Mouse (Mus musculus): ENCODE results near the gene Trim24. TPM values are rescaled to one million over a fixed set of nuclear protein-coding genes. Genes with fewer than 3 reads are reported as not detected.
"Not testable (repeated sequence)": the region's sequence is repeated elsewhere in the genome, so short reads cannot be mapped to it uniquely, and the experiment has no call there.

Trim24 gene
- polyA plus RNA-seq (2012; rRNA removed): 46.2 and 47.0 TPM in 2 replicates

DNA sequence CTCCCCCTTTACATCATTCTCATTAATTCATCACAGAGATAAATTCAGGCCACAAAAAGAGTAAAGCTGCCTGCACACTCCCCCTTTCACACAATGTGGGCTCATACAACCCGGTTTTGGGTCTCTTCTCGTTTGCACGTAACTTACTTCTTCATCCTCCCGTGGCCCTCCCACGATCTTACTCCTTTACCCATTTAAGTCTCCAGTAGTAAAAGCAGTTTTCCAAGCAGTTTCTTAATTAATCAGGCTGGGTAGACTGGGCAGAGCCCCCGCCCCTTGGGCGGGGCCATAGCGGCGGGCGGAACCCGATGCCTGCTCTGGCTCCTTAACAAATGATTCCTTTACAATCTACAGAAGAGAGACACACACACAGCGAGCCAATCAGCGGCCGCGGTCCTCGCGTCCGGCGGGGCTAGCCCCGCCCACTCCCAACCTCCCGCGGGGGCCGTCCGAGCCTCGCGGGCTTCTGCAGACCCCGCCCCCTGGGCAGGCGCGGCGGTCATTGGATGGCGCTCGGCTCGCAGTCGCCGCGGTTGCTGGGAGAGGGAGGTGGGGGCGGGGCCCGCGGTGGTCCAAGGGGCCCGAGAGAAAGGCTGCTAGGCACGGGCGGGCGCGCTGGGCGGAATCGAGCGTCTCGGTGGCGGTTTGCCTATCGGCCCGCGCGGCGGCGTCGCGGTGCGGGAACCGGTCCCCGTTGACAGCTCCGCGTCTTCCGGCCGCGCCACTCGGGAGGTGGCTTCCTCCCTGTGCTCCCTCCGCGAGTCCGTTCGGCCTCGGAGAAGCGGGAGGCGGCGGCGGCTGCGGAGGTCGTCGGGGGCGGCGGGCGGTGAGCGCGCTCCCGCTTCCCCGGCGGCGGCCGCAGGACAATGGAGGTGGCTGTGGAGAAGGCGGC, at the start of gene Trim24:
Trim24 (plus strand) TSS at position 567 of the 892 bp plus-strand sequence.
- Histone ChIP-seq H3K27ac (ENCODE audit: control insufficient read depth, insufficient read depth, low read length) (peak within 1 kb of the TSS; percentile 74), H3K27me3 (ENCODE audit: control insufficient read depth, insufficient read depth, low read length) (no peaks in the 10 kb centered on the region), H3K4me1 (replicated peaks; ENCODE audit: control insufficient read depth, insufficient read depth, low read length) (peaks cover 2% of the 10 kb centered on the region), H3K36me3 (ENCODE audit: control insufficient read depth, insufficient read depth, low read length) (no peaks in the 10 kb centered on the region; the same call in 1 of the 2 replicates), H3K4me3 (ENCODE audit: control insufficient read depth, insufficient read depth, low read length) (peak within 1 kb of the TSS; percentile 68)
- WGBS: under 1% methylated on average over 85 of the region's 89 CpGs
- TF ChIP-seq CTCF (IDR thresholded peaks at IDR 0.05; ENCODE audit: borderline replicate concordance, control insufficient read depth, extremely low read depth, insufficient read depth, low read length, poor library complexity): peak; percentile 46
- peak; percentile 81 for TF ChIP-seq POLR2A (IDR thresholded peaks at IDR 0.05; ENCODE audit: control insufficient read depth, extremely low read depth, insufficient read depth, low read length, poor library complexity)
- DNase-seq: peak; percentile 95

DNA sequence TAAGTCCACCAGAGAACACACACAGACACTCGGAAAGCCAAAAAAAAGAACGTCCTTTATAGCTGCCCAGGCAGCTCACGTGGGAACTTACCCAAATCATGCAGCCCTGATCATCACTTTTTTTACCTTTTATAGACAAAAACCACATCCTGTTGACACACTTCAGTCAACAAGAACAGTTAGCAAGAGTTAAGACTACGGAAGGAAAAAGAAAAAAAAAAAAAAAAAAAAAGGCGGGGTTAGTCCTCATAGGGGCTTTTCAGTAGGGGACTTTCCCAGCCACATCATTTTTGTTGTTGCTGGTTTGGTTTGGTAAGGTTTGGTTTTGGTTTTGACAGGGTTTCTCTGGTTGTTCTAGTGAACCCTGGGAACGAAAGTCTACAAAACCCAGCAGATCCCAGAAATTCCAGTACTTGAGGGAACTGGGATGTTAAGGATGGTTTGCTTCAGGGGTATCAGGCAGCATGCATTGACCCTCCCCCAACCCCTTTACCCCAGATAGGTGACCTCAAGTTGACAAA, 49.0 kb upstream of the Trim24 start:
- DNase-seq: no peak
- no peak for TF ChIP-seq CTCF (IDR thresholded peaks at IDR 0.05; ENCODE audit: borderline replicate concordance, control insufficient read depth, extremely low read depth, insufficient read depth, low read length, poor library complexity)
- no peak for TF ChIP-seq POLR2A (IDR thresholded peaks at IDR 0.05; ENCODE audit: control insufficient read depth, extremely low read depth, insufficient read depth, low read length, poor library complexity)
- H3K4me3 ChIP-seq (ENCODE audit: control insufficient read depth, insufficient read depth, low read length): no peak overlapping the region
- peak overlapping the region; percentile 66; the same call in 1 of the 2 replicates for H3K27ac ChIP-seq (ENCODE audit: control insufficient read depth, insufficient read depth, low read length)
- no peaks in the 10 kb centered on the region for H3K27me3 ChIP-seq (ENCODE audit: control insufficient read depth, insufficient read depth, low read length)
- H3K36me3 ChIP-seq (ENCODE audit: control insufficient read depth, insufficient read depth, low read length): no peaks in the 10 kb centered on the region
- peaks cover 8% of the 10 kb centered on the region for H3K4me1 ChIP-seq (replicated peaks; ENCODE audit: control insufficient read depth, insufficient read depth, low read length)
- 36% methylated on average over 6 of the region's 6 CpGs for WGBS

DNA sequence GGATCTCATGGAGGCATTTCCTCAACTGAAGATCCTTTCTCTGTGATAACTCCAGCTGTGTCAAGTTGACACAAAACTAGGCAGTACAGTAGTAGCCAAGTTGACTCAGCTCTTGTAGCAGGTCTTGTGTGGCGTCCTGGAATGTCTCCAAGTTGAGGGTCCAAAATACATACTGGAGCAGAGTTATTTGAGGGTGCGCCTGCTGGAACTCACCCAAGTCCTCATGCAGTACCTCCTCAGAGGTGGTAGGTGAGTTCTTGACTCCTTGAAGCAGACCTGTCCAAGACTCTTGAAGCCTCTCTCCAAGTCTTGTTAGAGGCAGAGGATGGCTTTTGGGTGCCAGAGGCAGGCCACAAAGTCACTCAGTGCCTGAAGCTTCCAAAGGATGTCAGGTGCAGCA, 48.2 kb upstream of the Trim24 start:
- Histone ChIP-seq H3K4me3 (ENCODE audit: control insufficient read depth, insufficient read depth, low read length) (no peak overlapping the region), H3K36me3 (ENCODE audit: control insufficient read depth, insufficient read depth, low read length) (no peaks in the 10 kb centered on the region), H3K4me1 (replicated peaks; ENCODE audit: control insufficient read depth, insufficient read depth, low read length) (peaks cover 8% of the 10 kb centered on the region), H3K27ac (ENCODE audit: control insufficient read depth, insufficient read depth, low read length) (no peak overlapping the region), H3K27me3 (ENCODE audit: control insufficient read depth, insufficient read depth, low read length) (no peaks in the 10 kb centered on the region)
- DNase-seq: no peak
- 94% methylated on average over 2 of the region's 2 CpGs for WGBS
- TF ChIP-seq POLR2A (IDR thresholded peaks at IDR 0.05; ENCODE audit: control insufficient read depth, extremely low read depth, insufficient read depth, low read length, poor library complexity): no peak

DNA sequence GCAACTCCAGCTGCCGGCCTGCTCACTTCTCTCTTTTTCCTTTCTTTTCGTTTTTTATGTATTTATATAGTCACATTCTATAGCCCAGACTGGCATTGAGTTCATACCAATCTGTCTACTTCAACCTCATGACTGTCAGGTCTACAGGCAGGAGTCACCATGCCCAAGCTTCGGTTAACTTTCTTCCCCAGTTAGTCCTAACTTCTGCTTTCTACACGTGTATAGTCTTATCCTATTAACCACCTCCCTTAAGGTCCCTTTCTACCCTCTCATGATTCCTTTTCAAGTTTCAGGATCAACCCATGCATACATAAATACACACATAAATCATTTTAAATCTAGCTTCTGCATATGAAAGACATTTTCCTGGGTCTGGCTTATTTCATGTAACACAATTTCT, 46.9 kb upstream of the Trim24 start:
- H3K4me3 ChIP-seq (ENCODE audit: control insufficient read depth, insufficient read depth, low read length): no peak overlapping the region
- TF ChIP-seq POLR2A (IDR thresholded peaks at IDR 0.05; ENCODE audit: control insufficient read depth, extremely low read depth, insufficient read depth, low read length, poor library complexity): no peak
- no peak for TF ChIP-seq CTCF (IDR thresholded peaks at IDR 0.05; ENCODE audit: borderline replicate concordance, control insufficient read depth, extremely low read depth, insufficient read depth, low read length, poor library complexity)
- no peaks in the 10 kb centered on the region for H3K36me3 ChIP-seq (ENCODE audit: control insufficient read depth, insufficient read depth, low read length)
- DNase-seq: no peak
- WGBS: 66% methylated on average over 4 of the region's 4 CpGs
- H3K27me3 ChIP-seq (ENCODE audit: control insufficient read depth, insufficient read depth, low read length): no peaks in the 10 kb centered on the region
- peaks cover 8% of the 10 kb centered on the region for H3K4me1 ChIP-seq (replicated peaks; ENCODE audit: control insufficient read depth, insufficient read depth, low read length)
- no peak overlapping the region for H3K27ac ChIP-seq (ENCODE audit: control insufficient read depth, insufficient read depth, low read length)

DNA sequence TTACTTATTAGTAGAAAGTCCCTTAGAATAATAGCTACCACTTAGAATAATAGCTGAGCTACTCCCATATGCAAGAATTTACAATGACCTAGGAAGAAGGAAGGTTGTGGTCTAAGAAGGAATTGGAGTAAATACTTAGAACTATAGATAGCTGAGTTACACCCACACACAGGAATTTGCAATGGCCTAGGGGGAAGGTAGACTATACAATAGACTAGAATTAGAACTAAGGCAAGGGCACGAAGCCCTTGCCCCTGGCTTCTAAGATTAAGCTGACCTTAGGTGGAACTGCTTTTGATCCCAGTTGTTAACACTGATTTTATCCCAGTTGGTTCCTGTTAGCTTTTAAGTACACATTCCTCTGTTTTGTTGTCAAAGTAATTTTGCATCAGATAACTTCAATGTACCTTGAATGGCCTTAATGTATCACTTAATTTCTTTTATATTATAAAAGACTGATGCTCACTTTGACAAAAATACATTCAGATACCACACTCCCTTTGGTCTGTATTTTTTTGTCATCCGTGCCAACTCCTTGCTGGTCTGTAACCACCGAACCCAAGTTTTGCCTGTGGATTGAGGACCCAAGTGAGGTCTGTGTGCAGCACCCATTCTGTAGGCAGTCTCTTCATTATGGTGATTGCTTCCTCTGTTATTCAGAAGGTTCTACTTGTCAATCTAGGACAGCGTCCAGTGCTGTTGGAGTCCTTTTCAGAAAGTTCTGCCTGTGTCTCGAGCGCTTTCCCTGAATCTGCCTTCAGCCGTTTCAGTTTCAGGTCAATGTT, 45.1 kb upstream of the Trim24 start:
- H3K27ac ChIP-seq (ENCODE audit: control insufficient read depth, insufficient read depth, low read length); H3K4me1 ChIP-seq (replicated peaks; ENCODE audit: control insufficient read depth, insufficient read depth, low read length); H3K27me3 ChIP-seq (ENCODE audit: control insufficient read depth, insufficient read depth, low read length); H3K4me3 ChIP-seq (ENCODE audit: control insufficient read depth, insufficient read depth, low read length); H3K36me3 ChIP-seq (ENCODE audit: control insufficient read depth, insufficient read depth, low read length); DNase-seq: not testable (repeated sequence)
- WGBS: 95% methylated on average over 7 of the region's 7 CpGs

DNA sequence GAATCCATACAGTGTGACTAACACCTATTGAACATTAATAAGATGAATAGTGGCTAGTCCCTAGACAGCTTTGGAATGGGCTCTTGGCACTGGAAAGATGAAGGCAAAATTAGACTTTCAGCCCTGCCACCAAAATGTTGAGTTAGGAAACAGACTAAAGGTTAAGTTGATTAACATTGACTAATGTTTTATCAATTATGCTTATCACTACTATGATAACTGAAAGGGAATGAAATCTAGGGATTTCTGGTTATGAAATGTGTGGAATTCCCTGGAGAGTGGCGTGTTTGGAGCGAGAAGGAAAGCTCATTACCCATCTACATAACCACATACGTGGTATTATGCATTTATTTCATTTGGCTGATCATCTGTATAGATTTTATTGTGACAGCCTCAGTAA, 41.7 kb upstream of the Trim24 start:
- H3K27me3 ChIP-seq (ENCODE audit: control insufficient read depth, insufficient read depth, low read length): no peaks in the 10 kb centered on the region
- no peaks in the 10 kb centered on the region for H3K36me3 ChIP-seq (ENCODE audit: control insufficient read depth, insufficient read depth, low read length)
- no peak for DNase-seq
- H3K4me3 ChIP-seq (ENCODE audit: control insufficient read depth, insufficient read depth, low read length): no peak overlapping the region
- TF ChIP-seq CTCF (IDR thresholded peaks at IDR 0.05; ENCODE audit: borderline replicate concordance, control insufficient read depth, extremely low read depth, insufficient read depth, low read length, poor library complexity): no peak
- no peak for TF ChIP-seq POLR2A (IDR thresholded peaks at IDR 0.05; ENCODE audit: control insufficient read depth, extremely low read depth, insufficient read depth, low read length, poor library complexity)
- H3K4me1 ChIP-seq (replicated peaks; ENCODE audit: control insufficient read depth, insufficient read depth, low read length): no peaks in the 10 kb centered on the region
- 95% methylated on average over 3 of the region's 3 CpGs for WGBS
- no peak overlapping the region for H3K27ac ChIP-seq (ENCODE audit: control insufficient read depth, insufficient read depth, low read length)
